Mouse (Mus musculus) small intestine, adult 2 months (tissue): ENCODE measurements around the gene Stn1. TPM values are rescaled to one million over a fixed set of nuclear protein-coding genes. Genes with fewer than 3 reads are reported as not detected.
A peak's percentile ranks its signal among the peaks of the same experiment; 100 is the strongest.

Experiments used
- H3K27ac ChIP-seq: fragments of 200-500 bp; 2 replicates; pipeline ENCODE4 v1.5.1; 2012; ENCODE audit warnings: low read depth, low read length, control low read depth, inconsistent platforms; ENCODE audit not compliant: insufficient read depth
- H3K27me3 ChIP-seq: fragments of 200-500 bp; 2 replicates; pipeline ENCODE4 v1.6.1; 2012; ENCODE audit warnings: mild to moderate bottlenecking, moderate library complexity, low read length, inconsistent platforms; ENCODE audit not compliant: control insufficient read depth, insufficient read depth
- H3K36me3 ChIP-seq: fragments of 200-500 bp; 2 replicates; pipeline ENCODE4 v1.6.1; 2012; ENCODE audit warnings: mild to moderate bottlenecking, low read length, control low read depth, inconsistent platforms; ENCODE audit not compliant: control insufficient read depth, insufficient read depth
- H3K4me1 ChIP-seq: fragments of 200-500 bp; 2 replicates; pipeline ENCODE4 v1.6.1; 2012; ENCODE audit warnings: low read length, inconsistent platforms, mixed read lengths; ENCODE audit not compliant: control insufficient read depth, insufficient read depth, insufficient read length
- H3K4me3 ChIP-seq: fragments of 200-500 bp; 2 replicates; pipeline ENCODE4 v1.5.1; 2012; ENCODE audit warnings: low read depth, mild to moderate bottlenecking, control low read depth, inconsistent platforms, low read length, moderate library complexity
- CTCF ChIP-seq: fragments of 200-500 bp; IDR thresholded peaks from 2 replicates; pipeline ENCODE4 v1.5.1; 2012; ENCODE audit warnings: low read depth, mild to moderate bottlenecking, control low read depth, inconsistent platforms, low read length, moderate library complexity, mixed read lengths; ENCODE audit not compliant: insufficient replicate concordance, insufficient read length; ENCODE audit errors: extremely low read depth
- POLR2A ChIP-seq: fragments of 200-500 bp; IDR thresholded peaks from 2 replicates; pipeline ENCODE4 v1.6.1; 2012; ENCODE audit warnings: low read depth, mild to moderate bottlenecking, control low read depth, inconsistent platforms, low read length, moderate library complexity
- WGBS: fragments of 180-500 bp; shearing (Covaris S2); methylation state at CpG from one replicate; pipeline ENCODE4 v1.1.7; 2018; 5-methylcytosine and 5-hydroxymethylcytosine counted together
- polyA plus RNA-seq: library from polyadenylated mRNA; depleted of rRNA; stranded (reverse); fragments of >200 nt; gene quantifications from 2 replicates; pipeline ENCODE4 v1.2.3, GENCODE M21; 2012

Gene Stn1
- polyA plus RNA-seq, 1 experiment = 15.0 TPM

GRCm38 (mm10) chr19:47516879-47517278, 20.4 kb downstream of the Stn1 start:
- TF ChIP-seq CTCF (no peak), POLR2A (no peak)

GRCm38 (mm10) chr19:47515091-47515490, 22.2 kb downstream of the Stn1 start:
- TF ChIP-seq POLR2A = no peak
- no peak for TF ChIP-seq CTCF
- Histone ChIP-seq H3K4me1 (peaks cover 9% of the 10 kb centered on the region; the same call in 1 of the 2 replicates), H3K27me3 (no peaks in the 10 kb centered on the region), H3K27ac (no peak overlapping the region), H3K36me3 (peaks cover 4% of the 10 kb centered on the region; the same call in 1 of the 2 replicates), H3K4me3 (no peak overlapping the region)
- 77% methylated on average over 5 of the region's 5 CpGs for WGBS

More at GRCm38 (mm10) chr19:47516879-47517278, 20.4 kb downstream of the Stn1 start:
- 90% methylated on average over 12 of the region's 12 CpGs for WGBS
- Histone ChIP-seq H3K27ac (no peak overlapping the region), H3K4me1 (peaks cover 3% of the 10 kb centered on the region; the same call in 1 of the 2 replicates), H3K27me3 (no peaks in the 10 kb centered on the region), H3K4me3 (no peak overlapping the region), H3K36me3 (peaks cover 4% of the 10 kb centered on the region; the same call in 1 of the 2 replicates)

GRCm38 (mm10) chr19:47513618-47513897, 23.7 kb downstream of the Stn1 start:
- H3K4me3 ChIP-seq = no peak overlapping the region
- 0 out of 2 replicates have a peak overlapping the region, but pooled peaks have one; percentile 40 for H3K27ac ChIP-seq
- TF ChIP-seq CTCF (no peak), POLR2A (no peak)
- H3K36me3 ChIP-seq = peaks cover 4% of the 10 kb centered on the region; the same call in 1 of the 2 replicates
- no peaks in the 10 kb centered on the region for H3K27me3 ChIP-seq
- WGBS = 82% methylated on average over 4 of the region's 4 CpGs
- H3K4me1 ChIP-seq = peaks cover 22% of the 10 kb centered on the region

- H3K27ac ChIP-seq = peak overlapping the region; percentile 40
- no peak for TF ChIP-seq POLR2A
- H3K4me3 ChIP-seq = no peak overlapping the region
- WGBS = 62% methylated on average over 21 of the region's 21 CpGs
- peaks cover 24% of the 10 kb centered on the region for H3K4me1 ChIP-seq
- H3K27me3 ChIP-seq = no peaks in the 10 kb centered on the region
- H3K36me3 ChIP-seq = peaks cover 4% of the 10 kb centered on the region; the same call in 1 of the 2 replicates
Measured at GRCm38 (mm10) chr19:47512794-47513617, 24.3 kb downstream of the Stn1 start.

GRCm38 (mm10) chr19:47511958-47512357, 25.3 kb downstream of the Stn1 start:
- Histone ChIP-seq H3K27ac (peak overlapping the region; percentile 77), H3K27me3 (no peaks in the 10 kb centered on the region), H3K4me1 (peaks cover 31% of the 10 kb centered on the region), H3K36me3 (peaks cover 4% of the 10 kb centered on the region; the same call in 1 of the 2 replicates), H3K4me3 (no peak overlapping the region)
- no peak for TF ChIP-seq POLR2A
- TF ChIP-seq CTCF = no peak
- WGBS = 77% methylated on average over 6 of the region's 6 CpGs

GRCm38 (mm10) chr19:47511294-47511675, 26.0 kb downstream of the Stn1 start:
- TF ChIP-seq CTCF (no peak), POLR2A (no peak)
- 84% methylated on average over 7 of the region's 7 CpGs for WGBS
- Histone ChIP-seq H3K27ac (peak overlapping the region; percentile 77), H3K4me1 (peaks cover 31% of the 10 kb centered on the region), H3K27me3 (no peaks in the 10 kb centered on the region), H3K36me3 (peaks cover 4% of the 10 kb centered on the region; the same call in 1 of the 2 replicates), H3K4me3 (no peak overlapping the region)

GRCm38 (mm10) chr19:47510473-47511293, 26.6 kb downstream of the Stn1 start:
- Histone ChIP-seq H3K4me1 (peaks cover 31% of the 10 kb centered on the region), H3K36me3 (peaks cover 3% of the 10 kb centered on the region; the same call in 1 of the 2 replicates), H3K4me3 (peak overlapping the region; percentile 7), H3K27me3 (no peaks in the 10 kb centered on the region), H3K27ac (peak overlapping the region; percentile 77)
- 78% methylated on average over 25 of the region's 25 CpGs for WGBS
- TF ChIP-seq CTCF (no peak), POLR2A (0 out of 2 replicates have a peak, but pooled peaks have one; percentile 10)
